ENCODE assay signal across 24 mouse cellular contexts in the genomic region with DNA sequence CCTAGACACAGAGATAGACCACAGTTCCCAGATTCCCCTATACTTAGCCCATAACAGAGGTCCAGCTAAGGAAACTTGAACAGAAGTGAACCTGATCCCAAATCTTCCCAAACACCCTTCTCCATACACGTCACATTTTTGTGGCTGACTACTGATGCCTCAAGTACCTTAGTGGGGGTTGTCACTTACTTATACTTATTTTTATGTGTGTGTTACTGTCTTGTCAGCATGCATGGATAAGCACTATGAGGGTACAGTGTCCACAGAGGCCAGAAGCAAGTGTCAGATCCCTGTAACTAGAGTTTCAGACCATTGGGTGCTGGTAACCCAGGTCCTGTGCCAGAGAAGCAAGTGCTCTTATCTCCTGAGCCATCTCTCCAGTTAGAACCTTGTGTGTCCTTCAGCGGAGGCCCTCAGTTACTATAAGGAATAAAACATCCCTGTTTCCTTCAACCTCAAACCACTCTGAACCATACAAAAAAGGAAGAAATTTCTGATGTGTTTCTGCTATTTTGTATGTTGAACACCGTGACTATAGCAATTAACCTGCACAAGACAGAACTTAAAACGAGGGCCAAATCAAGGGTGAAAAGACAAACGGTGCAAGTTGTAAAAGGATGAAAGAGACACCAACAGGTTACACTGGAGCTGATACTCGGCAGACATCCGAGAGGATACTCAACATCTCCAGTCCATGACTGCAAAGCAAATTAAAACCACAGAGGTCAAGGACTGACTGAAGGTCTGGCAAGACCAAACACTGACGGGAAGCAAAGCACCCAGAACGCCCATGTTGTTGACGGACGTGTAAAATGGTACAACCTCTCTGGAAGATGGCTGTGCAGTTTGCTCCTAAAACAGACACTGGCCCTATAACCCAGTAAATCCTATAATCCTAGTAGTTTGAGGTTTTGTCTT. TPM values are rescaled to one million over a fixed set of nuclear protein-coding genes. Genes with fewer than 3 reads are reported as not detected.
DNase-seq lines count a peak whose midpoint lies in the region; ATAC-seq and TF ChIP-seq lines count a peak whose summit lies in the region.
"Had no signal": no experiment of that assay in that cellular context is flagged by ENCODE, and none has a peak within 500 bp of the region (broad histone marks: within the 10 kb centered on the region; RNA-seq: fewer than 3 reads in every experiment).

No protein-coding gene starts in this region.

- no peak overlapping the region for H3K9ac ChIP-seq in MEL (ENCODE audit: control insufficient read depth, low read depth, low read length, poor library complexity, severe bottlenecking)
- H3K9ac ChIP-seq in liver, embryonic 13.5 days, result peak overlapping the region; percentile 94
- H3K9ac ChIP-seq: embryonic facial prominence, embryonic 15.5 days; forebrain, postnatal 0 days; hindbrain, embryonic 13.5 days; limb, embryonic 13.5 days; lung, embryonic 15.5 days; neural tube, embryonic 15.5 days had no signal

- no peak for ATAC-seq in erythroblast, adult 5-6 weeks (replicated peaks; ENCODE audit: low FRiP score, poor library complexity, severe bottlenecking)
- no peak for ATAC-seq in liver, embryonic 13.5 days (ENCODE audit: low read depth)
- ATAC-seq: CD4-positive, CD25-positive, alpha-beta regulatory T cell, adult 4 months; forebrain, postnatal 0 days had no signal

- H3K4me3 ChIP-seq in erythroblast, embryonic 14.5 days (replicated peaks), result peak overlapping the region; percentile 99
- no peak overlapping the region for H3K4me3 ChIP-seq in kidney, adult 2 months (ENCODE audit: insufficient read depth, low read depth, low read length)
- no peak overlapping the region for H3K4me3 ChIP-seq in MEL (ENCODE audit: control insufficient read depth in 1 of 2, insufficient read depth in 1 of 2, low read depth in 2 of 2, low read length in 2 of 2)
- peak overlapping the region; percentile 89 for H3K4me3 ChIP-seq in liver, embryonic 13.5 days (replicated peaks)
- H3K4me3 ChIP-seq: embryonic facial prominence, embryonic 15.5 days; forebrain, embryonic 10.5 days; hindbrain, embryonic 13.5 days; limb, embryonic 13.5 days; lung, embryonic 15.5 days; neural tube, embryonic 15.5 days had no signal

- no peak for TF ChIP-seq POLR2A in kidney, adult 2 months (IDR thresholded peaks at IDR 0.05; ENCODE audit: low read depth, low read length)
- TF ChIP-seq POLR2A in MEL (IDR thresholded peaks at IDR 0.05; ENCODE audit: control insufficient read depth in 1 of 2, insufficient read depth in 1 of 2, low read depth in 1 of 2, low read length in 2 of 2, poor library complexity in 1 of 2), result no peak

- H3K4me2 ChIP-seq in liver, embryonic 13.5 days, result peak overlapping the region; percentile 73
- H3K4me2 ChIP-seq: embryonic facial prominence, embryonic 15.5 days; hindbrain, embryonic 13.5 days; limb, embryonic 13.5 days; lung, embryonic 15.5 days; midbrain, embryonic 11.5 days; neural tube, embryonic 15.5 days had no signal

- no peaks in the 10 kb centered on the region for H3K27me3 ChIP-seq in erythroblast, embryonic 14.5 days (ENCODE audit: control insufficient read depth)
- H3K27me3 ChIP-seq in kidney, adult 2 months (replicated peaks; ENCODE audit: control insufficient read depth, insufficient read depth, low read length), result no peaks in the 10 kb centered on the region
- no peaks in the 10 kb centered on the region for H3K27me3 ChIP-seq in MEL (ENCODE audit: control insufficient read depth in 1 of 2, insufficient read depth in 2 of 2, low read length in 2 of 2)
- no peaks in the 10 kb centered on the region for H3K27me3 ChIP-seq in liver, embryonic 13.5 days
- H3K27me3 ChIP-seq: embryonic facial prominence, embryonic 15.5 days; hindbrain, embryonic 13.5 days; limb, embryonic 13.5 days; lung, embryonic 15.5 days; neural tube, embryonic 15.5 days had no signal

- no peaks in the 10 kb centered on the region for H3K9me3 ChIP-seq in erythroblast, embryonic 14.5 days (ENCODE audit: control insufficient read depth, low read length)
- H3K9me3 ChIP-seq in MEL (replicated peaks; ENCODE audit: insufficient read depth, low read length), result no peaks in the 10 kb centered on the region
- H3K9me3 ChIP-seq in liver, embryonic 13.5 days (replicated peaks), result no peaks in the 10 kb centered on the region
- H3K9me3 ChIP-seq: embryonic facial prominence, embryonic 15.5 days; forebrain, embryonic 10.5 days; hindbrain, embryonic 13.5 days; limb, embryonic 13.5 days; lung, embryonic 15.5 days; neural tube, embryonic 15.5 days had no signal

- 56% methylated on average over 11 of the region's 11 CpGs for WGBS in kidney, adult 2 months
- 75% methylated on average over 11 of the region's 11 CpGs for WGBS in liver, embryonic 13.5 days (ENCODE audit: insufficient replicate concordance)

- TF ChIP-seq CTCF in kidney, adult 2 months (conservative IDR thresholded peaks at IDR 0.05; ENCODE audit: insufficient read depth, insufficient read length, low read depth, low read length), result no peak
- no peak for TF ChIP-seq CTCF in MEL (IDR thresholded peaks at IDR 0.05 in 2 of 3, conservative IDR thresholded peaks at IDR 0.05 in 1 of 3; ENCODE audit: control insufficient read depth in 1 of 3, insufficient read depth in 1 of 3, low read depth in 2 of 3, low read length in 3 of 3, poor library complexity in 1 of 3, severe bottlenecking in 1 of 3)

- TF ChIP-seq EP300 in MEL (IDR thresholded peaks at IDR 0.05; ENCODE audit: low read depth in 1 of 2, low read length in 2 of 2), result no peak

- H3K4me1 ChIP-seq in erythroblast, embryonic 14.5 days (ENCODE audit: control insufficient read depth), result peaks cover 75% of the 10 kb centered on the region
- H3K4me1 ChIP-seq in kidney, adult 2 months (ENCODE audit: control insufficient read depth, insufficient read depth, low read length), result peaks cover 22% of the 10 kb centered on the region
- H3K4me1 ChIP-seq in MEL (ENCODE audit: control insufficient read depth in 1 of 2, insufficient read depth in 2 of 2, low read length in 2 of 2), result peaks cover 35 to 38% of the 10 kb centered on the region in 2 experiments
- H3K4me1 ChIP-seq in liver, embryonic 13.5 days (replicated peaks), result peaks cover 76% of the 10 kb centered on the region

- TF ChIP-seq RAD21 in MEL (IDR thresholded peaks at IDR 0.05; ENCODE audit: low read depth, low read length), result no peak

- H3K36me3 ChIP-seq in erythroblast, embryonic 14.5 days (ENCODE audit: control insufficient read depth), result peaks cover 71% of the 10 kb centered on the region
- no peaks in the 10 kb centered on the region; the same call in 1 of the 2 replicates for H3K36me3 ChIP-seq in kidney, adult 2 months (ENCODE audit: control insufficient read depth, insufficient read depth, low read length)
- H3K36me3 ChIP-seq in MEL (ENCODE audit: control insufficient read depth in 1 of 2, insufficient read depth in 2 of 2, low read length in 2 of 2), result peaks cover 10 to 32% of the 10 kb centered on the region in 2 experiments
- peaks cover 35% of the 10 kb centered on the region for H3K36me3 ChIP-seq in liver, embryonic 13.5 days
- H3K36me3 ChIP-seq: embryonic facial prominence, embryonic 15.5 days; forebrain, embryonic 10.5 days; limb, embryonic 13.5 days; lung, embryonic 15.5 days; neural tube, embryonic 15.5 days had no signal

- no peak for DNase-seq in kidney, adult 2 months
- DNase-seq in kidney, adult 8-10 months, result no peak
- DNase-seq in MEL (ENCODE audit: low read depth, low spot score), result no peak
- no peak for DNase-seq in liver, embryonic 13.5 days
- DNase-seq in layer of hippocampus, postnatal 10 days (ENCODE audit: low spot score in 2 of 2), result no peak
- no peak for DNase-seq in frontal cortex, adult 2 months (ENCODE audit: extremely low spot score in 1 of 2, low spot score in 1 of 2)
- DNase-seq: adrenal gland, adult 8-10 months; cerebellum, adult 9-10 months; forebrain, postnatal 0 days; kidney, adult 9 months; kidney, postnatal 36 days; right cerebral cortex, adult 18-20 months; right cerebral cortex, postnatal 4 days; thymus, adult 2 months had no signal

- peak overlapping the region; percentile 40 for H3K27ac ChIP-seq in kidney, adult 2 months (ENCODE audit: insufficient read depth, low read depth, low read length)
- H3K27ac ChIP-seq in MEL (ENCODE audit: control insufficient read depth, low read depth, low read length), result peak overlapping the region; percentile 34; the same call in 1 of the 2 replicates
- H3K27ac ChIP-seq in liver, embryonic 13.5 days, result peak overlapping the region; percentile 99
- H3K27ac ChIP-seq: embryonic facial prominence, embryonic 15.5 days; forebrain, embryonic 10.5 days; hindbrain, embryonic 13.5 days; limb, embryonic 13.5 days; lung, embryonic 15.5 days; neural tube, embryonic 15.5 days had no signal

- peaks cover 45% of the 10 kb centered on the region for H3K79me2 ChIP-seq in MEL (ENCODE audit: control insufficient read depth, insufficient read depth, low read length, poor library complexity)

TF ChIP-seq in MEL, 35 proteins besides CTCF, POLR2A, EP300 and RAD21 (continues in another document):
- TF ChIP-seq MXI1 (IDR thresholded peaks at IDR 0.05; ENCODE audit: low read depth, low read length), result 0 out of 2 replicates have a peak, but pooled peaks have one; percentile 19
- TF ChIP-seq USF2 (IDR thresholded peaks at IDR 0.05; ENCODE audit: borderline replicate concordance in 1 of 2, insufficient read depth in 1 of 2, low read depth in 1 of 2, low read length in 2 of 2), result no peak
- TF ChIP-seq NELFE (IDR thresholded peaks at IDR 0.05; ENCODE audit: low read depth, low read length), result no peak
- no peak for TF ChIP-seq E2F4 (IDR thresholded peaks at IDR 0.05; ENCODE audit: borderline replicate concordance, low read depth, low read length)
- TF ChIP-seq POLR2AphosphoS2 (IDR thresholded peaks at IDR 0.05; ENCODE audit: low read length), result no peak
- TF ChIP-seq MAX (IDR thresholded peaks at IDR 0.05; ENCODE audit: low read length), result peak; percentile 14; the same call in 1 of the 2 replicates
- no peak for TF ChIP-seq SMC3 (IDR thresholded peaks at IDR 0.05; ENCODE audit: low read depth, low read length)
- TF ChIP-seq CHD2 (IDR thresholded peaks at IDR 0.05; ENCODE audit: low read length), result no peak
- no peak for TF ChIP-seq ELF1 (IDR thresholded peaks at IDR 0.05; ENCODE audit: low read depth, low read length)
- TF ChIP-seq TCF12 (IDR thresholded peaks at IDR 0.05; ENCODE audit: low read depth, low read length), result no peak
- TF ChIP-seq SIN3A (IDR thresholded peaks at IDR 0.05; ENCODE audit: low read length), result no peak

RNA-seq across cellular contexts. Expression of a gene that starts 3.4 kb away (rescaled TPM):
- polyA plus RNA-seq in erythroblast, embryonic 14.5 days (2012), result 29.0 and 31.9 TPM in 2 replicates
- 478 and 550 TPM in 2 replicates for total RNA-seq in erythroblast, adult 5-6 weeks (2015; ENCODE audit: low replicate concordance)
- 301 and 378 TPM in 2 replicates for total RNA-seq in erythroblast, adult 5-6 weeks (2017; ENCODE audit: low replicate concordance)
- 522 and 607 TPM in 2 replicates for polyA plus RNA-seq in kidney, adult 2 months (2012; rRNA removed)
- total RNA-seq in MEL (2012; rRNA removed), result 36.4 and 48.3 TPM in 2 replicates
- 10 to 100 TPM; 74.3 to 82.0 TPM for polyA plus RNA-seq in MEL (2012; ENCODE audit: insufficient read depth in 1 of 2, insufficient read length in 2 of 2, low read depth in 1 of 2, low replicate concordance in 2 of 2, missing spikeins in 1 of 2)
- polyA plus RNA-seq in liver, embryonic 13.5 days (2015; fragmentation: Nextera tagmentation; extraction: Ambion mirVana), result 102 and 145 TPM in 2 replicates
- 10 to 100 TPM; 81.2 to 89.8 TPM for total RNA-seq in layer of hippocampus, postnatal 10 days (2021)
- polyA plus RNA-seq in frontal cortex, adult 2 months (2012; rRNA removed), result 41.8 and 42.7 TPM in 2 replicates

Comparison
In these comparisons a context has a peak if more than half of its experiments do, and no peak if none do; other contexts are left out.
1. H3K4me3 ChIP-seq: peak in erythroblast, embryonic 14.5 days (single experiment) and liver, embryonic 13.5 days (single experiment); none in kidney, adult 2 months (single experiment) and MEL (0 of 2).
2. H3K27ac ChIP-seq: peak in every context shown above with its lines; median percentile 99 in liver, embryonic 13.5 days; 40 in kidney, adult 2 months; 34 in MEL.